Mouse (Mus musculus) right cerebral cortex, adult 18-20 months (tissue): ENCODE measurements at regions not wholly inside any gene's neighbourhood (a gene's known extent, or its start where the extent isn't known, plus 50 kb on each side); places are given as distances from the start of the nearest gene placed in this dataset.

Source experiments
- DNase-seq: peaks from one replicate; pipeline ENCODE4 v3.0.0; 2022; ENCODE audit warnings: mixed read lengths

- DNase-seq, result no peak
Measured at GRCm38 (mm10) chr2:75517096-75517495, 142.0 kb upstream of the Hnrnpa3 start.

- no peak for DNase-seq
Measured at GRCm38 (mm10) chr2:75518607-75519006, 140.5 kb upstream of the Hnrnpa3 start.

- DNase-seq, result no peak
Measured at GRCm38 (mm10) chr2:75525562-75525961, 133.5 kb upstream of the Hnrnpa3 start.

- DNase-seq, result no peak
Measured at GRCm38 (mm10) chr2:75528706-75529105, 130.4 kb upstream of the Hnrnpa3 start.

GRCm38 (mm10) chr2:75538114-75538513 lies 120.9 kb upstream of the Hnrnpa3 start:
- no peak for DNase-seq

GRCm38 (mm10) chr2:75539726-75540125 lies 119.3 kb upstream of the Hnrnpa3 start:
- no peak for DNase-seq

GRCm38 (mm10) chr2:75542331-75542730 lies 116.7 kb upstream of the Hnrnpa3 start:
- no peak for DNase-seq

GRCm38 (mm10) chr2:75542781-75543180 lies 116.3 kb upstream of the Hnrnpa3 start:
- DNase-seq, result peak; percentile 5

- DNase-seq, result no peak
Measured at GRCm38 (mm10) chr2:75545971-75546370, 113.1 kb upstream of the Hnrnpa3 start.

- DNase-seq, result no peak
Measured at GRCm38 (mm10) chr2:75555676-75556075, 103.4 kb upstream of the Hnrnpa3 start.

GRCm38 (mm10) chr2:75556744-75557143 lies 102.3 kb upstream of the Hnrnpa3 start:
- no peak for DNase-seq

GRCm38 (mm10) chr2:75557392-75557791 lies 101.7 kb upstream of the Hnrnpa3 start:
- no peak for DNase-seq

GRCm38 (mm10) chr2:75559920-75560319 lies 99.1 kb upstream of the Hnrnpa3 start:
- DNase-seq, result no peak

- DNase-seq, result no peak
Measured at GRCm38 (mm10) chr2:75563253-75563913, 95.7 kb upstream of the Hnrnpa3 start.

GRCm38 (mm10) chr2:75564809-75565208 lies 94.3 kb upstream of the Hnrnpa3 start:
- DNase-seq, result no peak

GRCm38 (mm10) chr2:75567131-75567530 lies 91.9 kb upstream of the Hnrnpa3 start:
- no peak for DNase-seq

- no peak for DNase-seq
Measured at GRCm38 (mm10) chr2:75569756-75570155, 89.3 kb upstream of the Hnrnpa3 start.

GRCm38 (mm10) chr2:75570246-75570645 lies 88.8 kb upstream of the Hnrnpa3 start:
- DNase-seq, result no peak

GRCm38 (mm10) chr2:75584975-75585374 lies 74.1 kb upstream of the Hnrnpa3 start:
- peak; percentile 65 for DNase-seq

GRCm38 (mm10) chr2:75588572-75588971 lies 70.5 kb upstream of the Hnrnpa3 start:
- DNase-seq, result peak; percentile 64

GRCm38 (mm10) chr2:75589452-75589851 lies 69.6 kb upstream of the Hnrnpa3 start:
- DNase-seq, result no peak

GRCm38 (mm10) chr2:75590175-75590574 lies 68.9 kb upstream of the Hnrnpa3 start:
- peak; percentile 83 for DNase-seq

- no peak for DNase-seq
Measured at GRCm38 (mm10) chr2:75600511-75600910, 58.5 kb upstream of the Hnrnpa3 start.

- peak; percentile 52 for DNase-seq
Measured at GRCm38 (mm10) chr2:75603175-75603871, 55.7 kb upstream of the Hnrnpa3 start.

- peak; percentile 54 for DNase-seq
Measured at GRCm38 (mm10) chr2:75605634-75606033, 53.4 kb upstream of the Hnrnpa3 start.
